Mouse (Mus musculus) gastrocnemius, adult 18-20 months (tissue): ENCODE results near the gene Ubash3b. TPM values are rescaled to one million over a fixed set of nuclear protein-coding genes. Genes with fewer than 3 reads are reported as not detected.

Source experiments
- DNase-seq: peaks from one replicate; pipeline ENCODE4 v3.0.0; 2021; ENCODE audit warnings: low spot score
- total RNA-seq, 2 experiments: library from RNA; stranded (reverse); gene quantifications; 2 replicates each; pipeline ENCODE4 v1.2.3; 2021

Ubash3b gene
- total RNA-seq, 2 experiments from 2014 or later, result 0.25 to 0.69 TPM

DNA sequence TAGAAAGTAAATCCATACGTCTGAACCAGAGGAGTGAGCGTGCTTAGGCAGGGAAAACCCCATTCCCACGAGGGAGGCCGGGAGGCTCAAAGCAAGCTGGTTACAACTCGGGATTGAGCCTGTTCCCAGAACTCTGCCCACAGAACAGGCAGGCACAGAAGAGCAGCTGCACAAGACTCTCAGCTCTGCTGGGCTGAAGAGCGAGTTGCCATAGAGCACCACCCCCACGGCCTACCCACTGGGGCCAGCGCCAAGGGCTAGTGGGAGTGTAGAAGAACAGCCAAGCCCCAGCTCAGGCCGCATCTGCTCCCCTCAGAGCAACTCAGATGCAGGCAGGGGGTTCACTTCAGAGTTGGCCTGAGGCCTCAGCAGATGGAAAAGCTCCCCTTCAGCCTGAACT, 107.3 kb downstream of the Ubash3b start:
- no peak for DNase-seq

DNA sequence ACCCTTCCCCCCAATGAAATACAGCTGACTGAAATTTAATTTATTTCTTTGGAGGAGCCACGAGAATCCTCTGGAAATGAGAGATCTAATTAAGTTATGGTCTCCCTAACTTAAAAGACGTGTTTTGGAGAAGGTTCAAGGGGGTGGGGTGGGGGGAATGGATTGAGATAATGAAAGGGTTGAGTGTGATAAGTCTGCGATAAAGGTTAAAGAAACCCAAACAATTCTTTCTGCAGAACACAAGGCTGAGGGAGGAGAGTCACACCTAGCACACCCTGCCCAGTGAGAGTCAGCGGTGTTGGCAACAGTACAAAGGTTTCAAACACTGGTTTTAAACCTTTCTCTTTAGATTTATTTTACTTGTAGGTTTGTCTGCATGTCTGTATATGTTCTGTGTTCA, 108.0 kb downstream of the Ubash3b start:
- DNase-seq, result no peak

DNA sequence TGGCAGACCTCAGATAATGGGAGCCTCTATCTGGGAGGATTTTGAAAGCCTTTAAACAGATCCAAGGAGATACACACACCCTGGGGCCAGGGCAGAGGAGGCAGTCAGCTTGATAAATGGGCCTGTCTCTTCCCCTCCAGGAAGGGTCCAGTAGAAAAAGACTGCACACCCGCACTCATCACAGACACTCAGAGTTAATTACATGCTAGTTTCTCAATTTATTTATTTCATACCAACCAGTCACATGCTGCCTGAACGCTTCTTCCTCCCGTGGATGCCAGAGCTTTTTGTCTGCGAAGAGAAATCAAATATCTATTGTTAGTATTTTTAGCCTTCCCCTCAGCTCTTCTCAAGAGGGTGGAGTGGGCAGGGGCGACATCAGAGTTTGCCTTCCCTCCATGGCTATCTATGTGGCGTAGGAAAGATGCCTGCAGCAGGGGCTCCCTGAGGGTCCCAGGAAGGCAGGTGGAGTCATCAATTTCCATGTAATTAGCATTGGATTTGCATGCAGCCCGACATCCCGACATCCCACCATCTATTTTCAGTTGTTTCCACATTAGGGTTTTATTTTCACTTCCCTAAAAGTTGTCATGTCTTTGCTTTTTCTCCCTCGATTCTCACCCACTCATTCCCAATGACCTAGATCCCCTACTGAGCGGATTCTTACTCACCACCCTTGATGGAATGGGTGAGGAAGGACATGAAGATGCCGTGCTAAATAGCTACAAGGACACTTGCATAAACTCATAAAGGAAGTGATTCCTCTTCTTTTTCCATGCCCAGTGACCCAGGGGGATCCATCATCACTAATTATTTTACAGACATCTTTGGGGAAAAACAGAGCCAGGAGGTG, 110.2 kb downstream of the Ubash3b start:
- DNase-seq, result no peak

DNA sequence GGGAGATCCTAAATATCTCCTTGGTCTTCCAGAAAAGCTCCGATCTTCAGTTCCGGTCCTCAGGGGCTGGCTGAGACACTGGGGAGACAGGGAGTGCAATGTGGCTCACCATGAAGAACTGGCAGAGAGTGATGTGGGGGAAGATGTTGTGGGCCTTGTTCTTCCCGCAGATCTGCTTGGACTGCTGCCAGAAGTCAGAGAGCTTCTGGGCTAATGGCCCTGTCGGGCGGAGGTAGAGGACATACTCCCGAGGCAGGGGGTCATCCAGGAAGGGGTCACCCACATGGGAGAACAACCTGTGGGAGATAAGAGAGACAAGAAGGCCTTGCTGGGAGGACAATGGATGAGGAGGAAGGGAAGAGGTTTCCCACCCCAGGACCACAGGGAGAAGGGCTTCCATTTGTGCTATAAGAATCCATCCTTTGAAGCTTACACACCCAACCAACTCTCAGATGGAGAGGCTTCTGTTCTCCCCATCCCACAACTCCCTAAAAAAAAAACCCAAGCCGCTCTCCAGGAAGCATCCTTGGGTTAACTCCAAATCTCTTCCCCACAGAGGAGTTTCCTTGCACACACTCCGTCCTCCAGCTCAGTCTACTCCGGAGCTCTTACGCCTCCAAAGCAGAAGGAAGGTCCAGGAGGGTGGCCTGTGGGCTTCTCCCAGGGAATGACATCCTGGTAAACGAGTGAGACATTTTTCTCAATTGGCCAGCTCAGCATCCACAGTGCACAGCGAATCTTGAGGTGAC, 111.0 kb downstream of the Ubash3b start:
- no peak for DNase-seq

DNA sequence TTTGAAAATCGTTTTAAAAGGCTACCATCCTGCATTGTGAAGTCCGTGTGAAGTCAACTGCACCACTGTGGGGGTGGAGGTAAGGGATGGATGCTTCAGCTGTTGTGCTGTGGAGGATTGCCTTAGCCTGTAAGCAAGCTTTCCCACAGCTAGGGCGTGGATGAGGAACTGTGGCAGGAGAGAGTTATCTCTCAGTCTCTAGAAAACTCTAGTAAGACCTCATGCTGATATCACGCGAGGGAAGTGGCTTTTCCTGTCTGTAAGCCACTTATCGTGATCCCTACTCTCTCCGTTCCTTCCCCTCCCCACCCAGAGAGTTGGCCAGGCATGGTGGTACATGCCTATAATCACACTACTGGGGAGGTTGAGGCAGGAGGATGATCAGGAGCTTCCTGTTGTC, 112.2 kb downstream of the Ubash3b start:
- DNase-seq, result no peak

DNA sequence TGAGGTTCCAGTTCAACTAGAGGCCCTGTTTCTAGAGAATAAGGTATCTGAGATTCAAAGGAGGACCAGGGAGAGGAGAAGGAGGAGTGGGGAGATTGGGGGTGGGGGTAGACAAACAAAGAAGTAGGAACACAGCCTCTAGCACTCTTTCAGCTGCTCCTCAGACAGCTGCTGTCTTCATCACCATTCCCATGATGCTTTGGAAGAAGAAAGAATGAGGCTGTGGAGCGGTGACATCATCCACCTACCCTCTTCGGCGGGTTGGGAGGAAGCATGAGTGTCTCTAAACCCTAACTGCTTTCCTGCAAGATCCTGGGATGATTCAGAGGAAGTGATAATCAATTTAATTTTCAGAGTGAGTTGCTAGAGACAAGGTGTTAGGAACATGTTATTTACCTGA, 112.7 kb downstream of the Ubash3b start:
- no peak for DNase-seq

DNA sequence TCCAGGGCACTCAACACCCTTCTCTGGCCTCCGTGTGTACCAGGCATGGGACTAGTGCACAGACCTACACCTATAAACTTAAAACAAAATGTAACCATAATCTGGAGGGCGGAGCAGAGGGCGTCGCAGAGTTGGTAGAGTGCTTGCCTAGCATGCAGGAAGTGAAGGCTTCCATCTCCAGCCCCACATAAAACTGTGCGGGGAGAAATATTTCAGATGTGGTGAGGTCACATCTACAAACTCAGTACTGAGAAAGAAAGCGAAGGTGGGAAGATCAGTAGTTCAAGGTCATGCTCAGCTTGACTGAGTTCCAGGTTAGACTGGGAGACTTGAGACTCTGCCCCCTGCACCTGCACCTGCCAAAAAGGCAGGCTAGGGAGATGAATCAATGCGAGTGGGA, 113.3 kb downstream of the Ubash3b start:
- no peak for DNase-seq

DNA sequence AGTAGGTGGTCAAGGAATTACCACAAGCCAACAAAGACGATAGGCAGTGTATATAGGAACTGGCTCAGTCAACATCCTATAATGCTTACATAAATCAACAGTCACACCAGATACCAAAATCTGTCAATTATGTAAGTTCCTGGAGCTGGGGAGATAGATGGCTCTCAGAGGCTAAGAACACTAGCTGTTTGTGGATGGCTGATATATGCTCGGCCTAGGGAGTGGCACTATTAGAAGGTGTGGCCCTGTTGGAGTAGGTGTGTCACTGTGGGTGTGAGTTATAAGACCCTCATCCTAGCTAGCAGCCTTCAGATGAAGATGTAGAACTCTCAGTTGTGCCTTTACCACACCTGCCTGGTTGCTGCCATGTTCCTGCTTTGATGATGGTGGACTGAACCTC, 113.8 kb downstream of the Ubash3b start:
- DNase-seq, result no peak

DNA sequence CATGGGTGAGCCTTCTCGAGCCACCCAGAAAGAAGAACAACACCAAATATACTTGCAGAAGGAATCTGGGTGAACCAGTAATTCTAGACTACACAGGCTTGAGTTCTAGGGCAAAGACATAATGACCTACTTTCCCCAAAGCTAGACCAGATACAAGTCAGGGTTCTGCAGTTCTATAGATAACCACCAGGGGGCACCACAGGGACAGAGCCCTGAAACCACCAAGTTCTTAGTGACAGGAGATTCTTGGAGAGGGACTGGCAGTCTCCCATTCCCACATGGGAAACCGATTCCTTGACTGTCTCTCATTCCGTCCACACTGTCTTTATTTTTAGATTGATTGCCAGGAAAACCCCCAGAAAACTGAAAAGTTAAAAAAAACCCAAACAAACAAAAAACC, 116.9 kb downstream of the Ubash3b start:
- DNase-seq, result peak; percentile 87

DNA sequence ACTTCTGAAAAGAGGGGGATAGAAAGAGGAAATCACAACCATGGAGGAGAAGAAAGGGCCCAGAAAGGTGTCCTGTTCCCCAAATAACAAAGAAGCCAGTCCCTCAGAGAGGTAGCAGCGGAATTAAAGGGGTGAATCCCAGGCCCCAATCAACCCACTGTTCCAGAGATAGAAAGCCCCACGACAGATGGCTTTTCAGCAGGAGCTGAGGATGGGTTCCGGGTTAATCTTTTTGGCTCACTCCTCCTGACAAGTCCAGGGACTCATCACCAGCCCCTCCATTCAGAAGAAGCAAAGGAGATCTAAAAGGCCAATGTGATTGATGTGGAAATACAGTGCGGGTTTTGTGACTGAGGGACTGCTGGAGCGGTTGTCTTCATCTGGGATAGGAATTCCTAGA, 117.9 kb downstream of the Ubash3b start:
- DNase-seq, result no peak

DNA sequence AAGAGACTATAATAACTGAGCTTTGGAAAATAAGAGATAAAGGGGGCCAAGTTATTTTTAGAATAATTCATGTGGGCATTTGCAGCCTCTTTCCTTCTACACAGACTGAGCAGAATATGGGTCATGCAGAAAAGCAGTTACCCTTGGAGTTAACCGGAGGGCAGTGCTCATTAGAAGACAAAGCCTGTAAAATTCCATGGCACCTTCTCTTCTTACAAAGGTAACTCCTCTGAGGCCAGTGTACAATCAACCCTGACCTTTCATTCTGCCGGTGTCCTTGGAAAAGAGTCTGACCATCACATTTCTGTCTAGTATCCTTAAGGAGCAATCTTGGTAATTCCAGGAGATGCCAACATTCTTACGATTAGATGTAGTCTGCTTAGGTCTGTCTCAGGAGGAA, 120.1 kb downstream of the Ubash3b start:
- no peak for DNase-seq

DNA sequence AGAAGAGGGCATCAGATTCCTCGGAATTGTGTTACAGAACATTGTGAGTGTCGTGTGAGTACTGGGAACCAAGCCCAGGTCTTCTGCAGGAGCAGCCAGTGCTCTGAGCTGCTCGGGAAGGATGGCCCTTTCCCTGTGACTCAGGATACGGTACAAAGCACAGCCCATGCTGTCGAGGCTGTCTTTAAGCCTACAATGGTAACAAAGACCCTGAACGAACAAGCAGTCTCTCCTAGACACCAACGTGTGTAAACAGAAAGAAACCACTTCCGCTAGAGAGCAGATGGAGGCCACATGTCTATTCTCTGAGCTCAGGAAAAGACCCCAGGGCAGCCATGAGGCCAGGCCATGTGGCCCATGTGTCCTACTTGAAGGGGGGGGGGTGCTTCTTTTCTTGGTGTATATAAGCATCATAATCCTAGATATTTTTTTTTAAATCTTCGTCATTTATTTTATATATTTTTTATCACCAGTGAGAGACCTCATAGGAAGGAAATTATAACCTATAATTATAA, 123.3 kb downstream of the Ubash3b start:
- no peak for DNase-seq

DNA sequence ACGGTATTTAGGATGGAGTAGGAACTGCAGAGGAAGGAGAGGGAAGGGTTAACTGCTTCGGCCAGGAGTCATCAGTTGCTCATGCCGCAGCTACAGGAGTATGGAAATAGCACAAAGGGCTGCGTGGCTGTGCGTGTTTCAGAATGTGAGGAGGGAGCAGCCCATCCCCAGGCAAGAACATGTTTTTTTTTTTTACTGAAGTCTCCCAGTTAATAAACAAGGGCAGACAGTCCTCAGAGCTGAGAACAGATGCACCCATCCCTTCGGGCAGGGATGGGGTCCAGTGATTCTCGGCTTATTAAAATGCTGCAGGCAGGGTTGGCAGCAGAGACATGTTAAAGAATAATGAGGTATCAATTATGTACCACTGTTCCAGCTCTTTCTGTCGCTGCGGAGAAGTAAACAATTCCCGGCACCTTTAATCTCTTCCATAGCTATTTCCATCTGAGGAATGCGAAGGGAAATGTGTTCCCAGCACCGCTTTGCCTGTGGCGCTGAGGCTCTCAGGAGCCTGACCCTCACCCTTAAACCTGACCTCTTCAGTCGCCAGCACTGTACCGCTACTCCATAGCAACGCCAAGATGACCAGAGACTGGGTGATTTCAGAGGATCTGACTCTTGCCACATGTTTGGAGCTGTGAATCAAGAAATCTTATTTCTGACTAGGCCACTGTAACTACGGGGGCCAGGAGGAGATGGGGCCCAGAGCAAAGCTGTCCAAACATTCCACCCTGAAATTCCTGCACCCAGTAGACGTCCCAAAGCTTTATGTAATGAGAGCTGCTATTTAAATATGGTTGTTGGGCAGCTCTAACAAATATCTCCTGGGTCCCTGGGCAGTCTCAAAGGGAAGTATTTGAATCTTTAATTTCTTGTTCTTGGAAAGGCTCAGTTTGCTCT, 129.7 kb downstream of the Ubash3b start:
- DNase-seq, result no peak

DNA sequence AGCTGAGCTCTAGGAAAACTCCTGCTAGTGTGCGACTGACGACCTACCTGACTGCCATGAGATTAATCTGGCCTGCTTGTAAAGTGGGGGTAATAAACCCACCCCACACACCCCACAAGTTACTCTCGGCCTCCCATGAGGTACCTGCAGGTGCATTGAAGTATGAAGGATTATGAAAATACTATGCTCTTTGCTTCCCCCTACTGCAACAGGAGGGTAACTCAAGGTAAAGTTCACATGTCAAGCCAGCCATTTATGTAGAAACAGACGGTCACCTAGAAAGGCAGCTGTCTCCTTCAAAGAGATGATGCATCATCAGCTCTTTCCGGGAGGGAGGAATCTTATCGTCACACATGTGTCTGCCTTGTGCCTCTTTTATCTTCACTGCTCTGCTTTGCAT, 131.7 kb downstream of the Ubash3b start:
- DNase-seq, result no peak

DNA sequence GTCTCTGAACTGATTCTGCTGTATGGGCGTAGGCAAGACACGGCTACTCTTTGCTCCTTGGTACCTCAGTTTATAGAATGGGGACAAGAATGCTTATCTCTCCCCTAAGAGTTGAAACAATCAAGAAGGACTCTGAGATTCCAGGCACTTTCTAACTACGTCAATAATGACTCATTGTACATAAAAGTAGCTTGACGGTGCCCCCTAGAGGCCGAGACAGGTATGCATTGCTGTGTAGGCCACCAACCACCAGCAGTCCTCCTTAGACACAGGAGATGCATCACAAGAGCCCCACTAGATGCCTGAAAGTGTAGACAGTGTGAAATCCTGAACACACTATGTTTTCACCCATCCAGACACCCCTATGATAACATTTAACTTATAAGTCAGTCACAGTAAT, 133.0 kb downstream of the Ubash3b start:
- DNase-seq, result peak; percentile 15

DNA sequence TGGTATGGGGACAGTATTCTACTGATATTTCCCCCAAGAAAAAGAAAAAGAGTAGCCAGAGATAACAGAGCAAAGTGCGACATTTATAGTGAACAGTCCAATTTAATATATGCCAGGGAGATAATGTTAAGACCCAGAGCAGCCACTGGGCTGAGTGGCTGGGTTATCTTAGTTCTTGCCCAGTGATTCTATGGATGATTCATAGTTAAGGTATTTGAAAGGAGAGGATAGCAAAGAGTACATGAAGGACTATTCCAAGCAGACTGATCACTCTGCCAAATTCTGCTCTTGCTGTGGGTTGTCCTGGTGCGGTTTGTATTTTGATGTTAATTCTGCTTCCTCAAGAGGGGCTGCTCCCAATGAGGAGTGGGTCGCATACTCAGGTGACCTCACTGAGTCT, 139.8 kb downstream of the Ubash3b start:
- no peak for DNase-seq

DNA sequence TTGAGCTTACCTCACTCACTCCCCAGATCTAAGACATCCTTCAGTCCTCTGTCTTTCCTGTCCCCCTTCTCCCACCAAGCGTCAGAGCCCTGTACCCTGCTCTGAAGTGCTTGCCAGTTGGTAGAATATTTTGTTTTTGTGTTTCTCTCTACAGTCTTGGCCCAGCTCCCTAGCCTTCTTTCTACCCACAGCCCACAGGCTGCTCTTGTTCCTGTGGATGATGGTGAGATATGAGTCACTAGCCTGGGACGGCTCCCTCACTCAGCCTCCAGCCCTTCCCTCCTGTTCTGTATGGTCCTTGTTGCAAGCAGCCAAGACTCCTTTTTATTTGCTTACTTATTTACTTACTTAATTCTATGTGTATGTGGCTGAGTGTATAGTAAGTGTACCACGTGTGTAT, 141.0 kb downstream of the Ubash3b start:
- no peak for DNase-seq

DNA sequence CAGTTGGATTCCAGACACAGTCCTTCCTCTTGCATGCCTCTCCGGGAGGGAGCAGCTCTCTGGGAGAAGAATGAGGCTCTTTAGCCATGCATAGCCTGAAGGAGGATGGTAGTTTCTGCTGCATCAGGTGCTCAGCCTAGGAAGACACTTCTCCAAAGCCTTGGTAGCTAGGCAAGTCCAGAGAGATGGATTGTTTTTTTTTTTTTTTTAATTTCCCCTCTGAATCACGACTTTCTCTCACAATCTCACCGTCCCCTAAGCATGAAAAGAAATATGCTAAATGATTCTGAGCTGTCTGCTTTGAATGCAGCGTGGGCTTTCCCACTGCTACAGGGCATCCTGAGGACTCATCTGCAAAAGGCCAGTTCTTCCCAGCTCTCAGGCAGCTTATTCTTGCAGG, 147.0 kb downstream of the Ubash3b start:
- DNase-seq, result no peak

DNA sequence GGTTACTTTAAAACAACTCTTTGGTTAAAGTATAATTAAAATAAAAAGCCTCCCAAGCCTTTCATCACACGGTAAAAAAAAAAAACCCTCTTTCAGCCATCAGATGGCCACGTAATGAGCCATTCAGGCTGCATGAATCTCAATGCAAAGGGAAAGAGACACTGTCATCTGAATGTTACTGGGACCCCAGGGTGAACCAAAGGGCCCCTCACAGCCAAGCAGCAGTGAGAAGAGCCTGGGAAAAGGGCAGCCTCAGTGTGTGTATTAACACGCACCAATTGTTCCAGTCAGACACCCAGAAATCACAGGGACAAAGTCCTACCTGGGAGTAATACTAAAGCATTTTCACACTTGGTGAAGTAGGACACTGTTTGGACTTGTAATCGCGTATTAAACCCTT, 149.0 kb downstream of the Ubash3b start:
- DNase-seq, result no peak

DNA sequence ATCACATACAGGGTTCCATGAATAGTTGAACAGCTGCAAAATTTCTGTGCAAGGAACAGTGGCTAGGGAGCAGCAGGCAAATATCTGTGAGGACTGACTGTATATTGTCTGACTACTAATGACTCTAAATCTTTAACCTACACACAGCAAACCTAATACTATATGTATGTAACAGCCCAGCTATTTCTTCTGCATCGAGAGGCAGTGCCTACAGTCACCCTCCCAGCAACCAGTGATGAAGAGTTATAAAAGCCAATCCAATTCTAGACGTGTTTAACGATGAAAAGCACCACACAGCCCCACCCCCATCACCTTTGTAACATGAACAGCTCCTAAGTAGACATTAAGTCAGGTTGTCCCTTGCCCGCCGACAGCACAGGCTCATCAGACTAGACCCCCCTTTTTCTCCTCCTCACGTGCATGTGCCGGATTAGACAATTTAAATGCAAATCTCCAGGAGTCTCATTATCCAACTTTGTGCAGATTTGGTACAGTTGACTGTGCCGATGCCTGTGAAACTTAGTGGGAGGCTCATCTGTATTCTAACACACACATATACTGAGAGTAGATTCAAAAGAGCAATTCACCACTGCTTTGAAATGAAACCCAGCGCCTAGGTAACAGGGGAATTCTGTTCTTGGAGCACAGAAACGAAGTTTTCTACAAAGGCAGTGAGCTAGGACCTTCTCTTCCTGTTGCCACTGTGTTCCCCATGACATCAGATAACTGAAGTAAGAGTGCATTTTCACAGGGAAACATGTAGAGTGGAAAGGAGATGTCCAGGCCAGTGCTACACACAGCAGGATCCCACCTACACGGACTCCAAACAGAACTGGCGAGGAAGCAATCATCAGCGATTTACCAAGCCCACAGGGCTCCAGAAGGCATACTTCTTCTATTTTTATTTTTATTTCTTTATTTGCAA, 149.7 kb downstream of the Ubash3b start:
- DNase-seq, result no peak

DNA sequence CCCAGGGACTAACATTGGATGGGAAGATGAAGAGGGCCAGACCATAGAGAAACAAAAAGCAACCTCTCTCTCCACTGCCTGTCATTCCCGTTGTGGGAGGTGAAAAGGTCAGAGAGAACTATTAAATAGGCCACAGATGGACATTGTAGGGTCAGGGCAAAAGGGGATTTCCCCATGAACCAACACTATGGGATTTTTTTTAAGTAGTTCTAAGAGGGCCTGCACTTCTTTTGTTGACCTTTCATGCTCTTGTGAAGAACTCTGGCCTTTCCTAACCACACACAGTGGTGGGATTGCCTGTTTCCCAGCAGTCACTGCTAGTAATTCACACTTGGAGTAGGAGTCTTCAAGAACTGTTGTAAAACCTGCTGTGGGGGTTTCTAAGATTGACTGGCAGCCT, 153.7 kb downstream of the Ubash3b start:
- DNase-seq, result no peak
